Mouse (Mus musculus) heart, adult 2 months (tissue): ENCODE results near the gene Olfr649.

Experiments used
- EP300 ChIP-seq: fragments of 200-500 bp; IDR thresholded peaks from 2 replicates; pipeline ENCODE4 v1.6.1; 2011; ENCODE audit warnings: low read depth, low read length, control low read depth; ENCODE audit not compliant: insufficient read depth
- POLR2A ChIP-seq: fragments of 200-500 bp; IDR thresholded peaks from 2 replicates; pipeline ENCODE4 v1.6.1; 2011; ENCODE audit warnings: mild to moderate bottlenecking, low read depth, low read length, control low read depth; ENCODE audit not compliant: insufficient read depth

DNA sequence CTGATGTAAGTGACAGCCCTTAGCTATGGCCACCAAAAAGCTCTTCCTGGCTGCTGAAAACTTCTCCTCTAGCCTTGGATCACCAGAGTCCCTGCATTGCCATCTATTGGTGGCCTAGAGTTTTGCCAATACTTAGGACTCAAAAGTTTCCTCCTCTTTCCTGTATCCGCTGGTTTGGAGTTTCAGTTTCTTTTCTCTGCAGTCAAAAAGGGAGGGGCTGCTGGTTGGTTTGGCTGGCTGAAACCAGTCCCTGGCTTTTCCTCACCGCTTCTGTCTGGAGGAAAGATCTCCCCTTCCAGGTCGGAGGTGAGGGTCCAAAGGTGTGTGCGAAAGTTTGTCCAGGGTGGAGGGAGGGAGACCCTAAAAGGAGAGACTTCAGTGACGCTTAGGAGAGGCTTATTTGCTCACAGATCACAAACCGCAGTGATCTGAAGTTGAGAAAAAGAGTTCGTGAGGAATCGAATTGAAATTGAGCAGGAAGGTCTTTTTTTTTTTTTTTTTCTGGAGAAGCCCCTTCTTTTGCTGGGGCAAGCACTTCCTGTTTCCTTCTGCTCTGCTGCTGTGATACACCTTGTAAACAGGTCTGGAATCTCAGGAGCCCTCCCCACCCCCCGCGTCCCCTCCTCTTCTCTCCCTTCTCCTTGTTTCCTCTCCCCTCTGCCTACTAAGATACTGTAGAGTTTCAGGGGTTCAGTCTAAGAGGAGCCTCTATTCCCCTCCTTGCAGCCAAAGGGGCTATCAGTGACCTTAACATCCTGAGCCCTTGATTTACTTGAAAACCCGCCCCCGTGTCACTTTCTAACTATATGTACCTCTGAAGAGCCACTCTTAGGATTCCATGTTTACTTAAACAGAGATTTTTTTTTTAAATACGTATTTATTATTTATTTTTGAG, 48.7 kb upstream of the Olfr649 start, which contains the start of gene Trim34a:
- 0 out of 2 replicates have a peak, but pooled peaks have one; percentile 39 for TF ChIP-seq EP300
- peak; percentile 78 for TF ChIP-seq POLR2A
